Mouse (Mus musculus): ENCODE measurements at regions not wholly inside any gene's neighbourhood (a gene's known extent, or its start where the extent isn't known, plus 50 kb on each side); places are given as distances from the start of the nearest gene placed in this dataset.

GRCm38 (mm10) chr2:78291665-78292064 is 345.5 kb upstream of the Cwc22 start:
- Histone ChIP-seq H3K4me1 (ENCODE audit: control insufficient read depth in 1 of 2, insufficient read depth in 2 of 2, low read length in 2 of 2) (no peaks in the 10 kb centered on the region), H3K27me3 (ENCODE audit: control insufficient read depth in 1 of 2, insufficient read depth in 2 of 2, low read length in 2 of 2) (no peaks in the 10 kb centered on the region), H3K9ac (ENCODE audit: control insufficient read depth, low read depth, low read length, poor library complexity, severe bottlenecking) (no peak overlapping the region), H3K4me3 (ENCODE audit: control insufficient read depth in 1 of 2, insufficient read depth in 1 of 2, low read depth in 2 of 2, low read length in 2 of 2) (no peak overlapping the region), H3K9me3 (replicated peaks; ENCODE audit: insufficient read depth, low read length) (no peaks in the 10 kb centered on the region), H3K79me2 (ENCODE audit: control insufficient read depth, insufficient read depth, low read length, poor library complexity) (no peaks in the 10 kb centered on the region), H3K36me3 (ENCODE audit: control insufficient read depth in 1 of 2, insufficient read depth in 2 of 2, low read length in 2 of 2) (no peaks in the 10 kb centered on the region), H3K27ac (ENCODE audit: control insufficient read depth, low read depth, low read length) (no peak overlapping the region)
- no peak for TF ChIP-seq E2F4 (IDR thresholded peaks at IDR 0.05; ENCODE audit: borderline replicate concordance, low read depth, low read length)
- TF ChIP-seq RAD21 (IDR thresholded peaks at IDR 0.05; ENCODE audit: low read depth, low read length), result no peak
- TF ChIP-seq ZNF384 (IDR thresholded peaks at IDR 0.05; ENCODE audit: low read depth, low read length), result no peak
- no peak for TF ChIP-seq CTCF (IDR thresholded peaks at IDR 0.05 in 2 of 3, conservative IDR thresholded peaks at IDR 0.05 in 1 of 3; ENCODE audit: control insufficient read depth in 1 of 3, insufficient read depth in 1 of 3, low read depth in 2 of 3, low read length in 3 of 3, poor library complexity in 1 of 3, severe bottlenecking in 1 of 3)
- TF ChIP-seq GABPA (IDR thresholded peaks at IDR 0.05; ENCODE audit: low read depth, low read length), result no peak
- no peak for TF ChIP-seq JUND (IDR thresholded peaks at IDR 0.05; ENCODE audit: low read depth, low read length)
- no peak for TF ChIP-seq GATA1 (IDR thresholded peaks at IDR 0.05; ENCODE audit: low read depth, low read length)
- no peak for TF ChIP-seq MYB (IDR thresholded peaks at IDR 0.05; ENCODE audit: low read depth, low read length)
- no peak for TF ChIP-seq SMC3 (IDR thresholded peaks at IDR 0.05; ENCODE audit: low read depth, low read length)
- TF ChIP-seq POLR2A (IDR thresholded peaks at IDR 0.05; ENCODE audit: control insufficient read depth in 1 of 2, insufficient read depth in 1 of 2, low read depth in 1 of 2, low read length in 2 of 2, poor library complexity in 1 of 2), result no peak
- TF ChIP-seq MAX (IDR thresholded peaks at IDR 0.05; ENCODE audit: low read length), result no peak
- TF ChIP-seq POLR2AphosphoS2 (IDR thresholded peaks at IDR 0.05; ENCODE audit: low read length), result no peak
- no peak for TF ChIP-seq EP300 (IDR thresholded peaks at IDR 0.05; ENCODE audit: low read depth in 1 of 2, low read length in 2 of 2)
- TF ChIP-seq TAL1 (IDR thresholded peaks at IDR 0.05; ENCODE audit: low read length), result no peak
- no peak for TF ChIP-seq ZC3H11A (IDR thresholded peaks at IDR 0.05; ENCODE audit: low read depth, low read length)
- DNase-seq (ENCODE audit: low read depth, low spot score), result no peak

- TF ChIP-seq E2F4 (IDR thresholded peaks at IDR 0.05; ENCODE audit: borderline replicate concordance, low read depth, low read length) (no peak), EP300 (IDR thresholded peaks at IDR 0.05; ENCODE audit: low read depth in 1 of 2, low read length in 2 of 2) (no peak), GABPA (IDR thresholded peaks at IDR 0.05; ENCODE audit: low read depth, low read length) (no peak), MAFK (IDR thresholded peaks at IDR 0.05; ENCODE audit: borderline replicate concordance, low read depth, low read length) (no peak), CTCF (IDR thresholded peaks at IDR 0.05 in 2 of 3, conservative IDR thresholded peaks at IDR 0.05 in 1 of 3; ENCODE audit: control insufficient read depth in 1 of 3, insufficient read depth in 1 of 3, low read depth in 2 of 3, low read length in 3 of 3, poor library complexity in 1 of 3, severe bottlenecking in 1 of 3) (no peak), MAX (IDR thresholded peaks at IDR 0.05; ENCODE audit: low read length) (no peak), ETS1 (IDR thresholded peaks at IDR 0.05; ENCODE audit: low read depth, low read length) (no peak), NELFE (IDR thresholded peaks at IDR 0.05; ENCODE audit: low read depth, low read length) (no peak), MEF2A (IDR thresholded peaks at IDR 0.05; ENCODE audit: extremely low read depth, insufficient replicate concordance, low read depth, low read length, poor library complexity, severe bottlenecking) (no peak), UBTF (IDR thresholded peaks at IDR 0.05; ENCODE audit: borderline replicate concordance, insufficient read depth, low read depth, low read length) (no peak), SIN3A (IDR thresholded peaks at IDR 0.05; ENCODE audit: low read length) (no peak)
- Histone ChIP-seq H3K9me3 (replicated peaks; ENCODE audit: insufficient read depth, low read length) (no peaks in the 10 kb centered on the region), H3K27ac (ENCODE audit: control insufficient read depth, low read depth, low read length) (no peak overlapping the region), H3K9ac (ENCODE audit: control insufficient read depth, low read depth, low read length, poor library complexity, severe bottlenecking) (no peak overlapping the region), H3K27me3 (ENCODE audit: control insufficient read depth in 1 of 2, insufficient read depth in 2 of 2, low read length in 2 of 2) (no peaks in the 10 kb centered on the region), H3K36me3 (ENCODE audit: control insufficient read depth in 1 of 2, insufficient read depth in 2 of 2, low read length in 2 of 2) (no peaks in the 10 kb centered on the region), H3K79me2 (ENCODE audit: control insufficient read depth, insufficient read depth, low read length, poor library complexity) (no peaks in the 10 kb centered on the region), H3K4me1 (ENCODE audit: control insufficient read depth in 1 of 2, insufficient read depth in 2 of 2, low read length in 2 of 2) (no peaks in the 10 kb centered on the region), H3K4me3 (ENCODE audit: control insufficient read depth in 1 of 2, insufficient read depth in 1 of 2, low read depth in 2 of 2, low read length in 2 of 2) (no peak overlapping the region)
- no peak for DNase-seq (ENCODE audit: low read depth, low spot score)
These were observed 338.6 kb upstream of the Cwc22 start for GRCm38 (mm10) chr2:78284806-78285205.
